Mouse (Mus musculus): ENCODE results near the gene Uba3. TPM values are rescaled to one million over a fixed set of nuclear protein-coding genes. Genes with fewer than 3 reads are reported as not detected.
A peak's percentile ranks its signal among the peaks of the same experiment; 100 is the strongest.

Gene Uba3
- 36.9 and 38.7 TPM in 2 replicates for polyA plus RNA-seq (2012; ENCODE audit: insufficient read depth, insufficient read length, missing spikeins)

- H3K27ac ChIP-seq (ENCODE audit: insufficient read depth, low read depth, low read length): peak within 1 kb of the TSS; percentile 60
- H3K4me3 ChIP-seq (ENCODE audit: insufficient read depth, low read length): peak within 1 kb of the TSS; percentile 73
- H3K4me1 ChIP-seq (ENCODE audit: control insufficient read depth, insufficient read depth, low read length): peaks cover 26% of the 10 kb centered on the region
- TF ChIP-seq CTCF (IDR thresholded peaks at IDR 0.05; ENCODE audit: low read depth, low read length) (no peak), POLR2A (IDR thresholded peaks at IDR 0.05; ENCODE audit: borderline replicate concordance, low read depth, low read length) (peak; percentile 84; the same call in 1 of the 2 replicates)
Measured at GRCm38 (mm10) chr6:97205439-97205885, at the start of gene Uba3. TSS of gene Uba3 (minus strand) at chr6:97205647.

GRCm38 (mm10) chr6:97252711-97253221 lies 47.3 kb upstream of the Uba3 start, which contains the start of gene Lmod3:
TSS of gene Lmod3 (minus strand) at chr6:97252759.
- Histone ChIP-seq H3K27ac (ENCODE audit: insufficient read depth, low read depth, low read length) (no peak within 1 kb of the TSS), H3K4me3 (ENCODE audit: insufficient read depth, low read length) (no peak within 1 kb of the TSS), H3K4me1 (ENCODE audit: control insufficient read depth, insufficient read depth, low read length) (peaks cover 9% of the 10 kb centered on the region)
- no peak for TF ChIP-seq CTCF (IDR thresholded peaks at IDR 0.05; ENCODE audit: low read depth, low read length)
- TF ChIP-seq POLR2A (IDR thresholded peaks at IDR 0.05; ENCODE audit: borderline replicate concordance, low read depth, low read length): no peak

- TF ChIP-seq CTCF (IDR thresholded peaks at IDR 0.05; ENCODE audit: low read depth, low read length) (no peak), POLR2A (IDR thresholded peaks at IDR 0.05; ENCODE audit: borderline replicate concordance, low read depth, low read length) (no peak)
- H3K27ac ChIP-seq (ENCODE audit: insufficient read depth, low read depth, low read length): no peak overlapping the region
- H3K4me1 ChIP-seq (ENCODE audit: control insufficient read depth, insufficient read depth, low read length): peaks cover 9% of the 10 kb centered on the region
- H3K4me3 ChIP-seq (ENCODE audit: insufficient read depth, low read length): no peak overlapping the region
Measured at GRCm38 (mm10) chr6:97252086-97252485, 46.6 kb upstream of the Uba3 start.

GRCm38 (mm10) chr6:97250966-97251365 lies 45.5 kb upstream of the Uba3 start:
- TF ChIP-seq CTCF (IDR thresholded peaks at IDR 0.05; ENCODE audit: low read depth, low read length) (no peak), POLR2A (IDR thresholded peaks at IDR 0.05; ENCODE audit: borderline replicate concordance, low read depth, low read length) (no peak)
- Histone ChIP-seq H3K4me1 (ENCODE audit: control insufficient read depth, insufficient read depth, low read length) (peaks cover 9% of the 10 kb centered on the region), H3K4me3 (ENCODE audit: insufficient read depth, low read length) (no peak overlapping the region), H3K27ac (ENCODE audit: insufficient read depth, low read depth, low read length) (no peak overlapping the region)

GRCm38 (mm10) chr6:97245200-97245599 lies 39.8 kb upstream of the Uba3 start:
- H3K4me3 ChIP-seq (ENCODE audit: insufficient read depth, low read length): no peak overlapping the region
- no peaks in the 10 kb centered on the region for H3K4me1 ChIP-seq (ENCODE audit: control insufficient read depth, insufficient read depth, low read length)
- TF ChIP-seq POLR2A (IDR thresholded peaks at IDR 0.05; ENCODE audit: borderline replicate concordance, low read depth, low read length) (no peak), CTCF (IDR thresholded peaks at IDR 0.05; ENCODE audit: low read depth, low read length) (no peak)
- no peak overlapping the region for H3K27ac ChIP-seq (ENCODE audit: insufficient read depth, low read depth, low read length)

- H3K4me1 ChIP-seq (ENCODE audit: control insufficient read depth, insufficient read depth, low read length): no peaks in the 10 kb centered on the region
- TF ChIP-seq POLR2A (IDR thresholded peaks at IDR 0.05; ENCODE audit: borderline replicate concordance, low read depth, low read length) (no peak), CTCF (IDR thresholded peaks at IDR 0.05; ENCODE audit: low read depth, low read length) (no peak)
- H3K27ac ChIP-seq (ENCODE audit: insufficient read depth, low read depth, low read length): no peak overlapping the region
- no peak overlapping the region for H3K4me3 ChIP-seq (ENCODE audit: insufficient read depth, low read length)
Measured at GRCm38 (mm10) chr6:97242522-97242921, 37.1 kb upstream of the Uba3 start.

GRCm38 (mm10) chr6:97240092-97240491 lies 34.6 kb upstream of the Uba3 start:
- Histone ChIP-seq H3K4me3 (ENCODE audit: insufficient read depth, low read length) (no peak overlapping the region), H3K27ac (ENCODE audit: insufficient read depth, low read depth, low read length) (no peak overlapping the region), H3K4me1 (ENCODE audit: control insufficient read depth, insufficient read depth, low read length) (peaks cover 3% of the 10 kb centered on the region; the same call in 1 of the 2 replicates)
- TF ChIP-seq POLR2A (IDR thresholded peaks at IDR 0.05; ENCODE audit: borderline replicate concordance, low read depth, low read length) (no peak), CTCF (IDR thresholded peaks at IDR 0.05; ENCODE audit: low read depth, low read length) (no peak)

- Histone ChIP-seq H3K27ac (ENCODE audit: insufficient read depth, low read depth, low read length) (no peak overlapping the region), H3K4me1 (ENCODE audit: control insufficient read depth, insufficient read depth, low read length) (peaks cover 10% of the 10 kb centered on the region), H3K4me3 (ENCODE audit: insufficient read depth, low read length) (no peak overlapping the region)
- no peak for TF ChIP-seq POLR2A (IDR thresholded peaks at IDR 0.05; ENCODE audit: borderline replicate concordance, low read depth, low read length)
- no peak for TF ChIP-seq CTCF (IDR thresholded peaks at IDR 0.05; ENCODE audit: low read depth, low read length)
Measured at GRCm38 (mm10) chr6:97239360-97239759, 33.9 kb upstream of the Uba3 start.

- Histone ChIP-seq H3K27ac (ENCODE audit: insufficient read depth, low read depth, low read length) (no peak overlapping the region), H3K4me3 (ENCODE audit: insufficient read depth, low read length) (no peak overlapping the region), H3K4me1 (ENCODE audit: control insufficient read depth, insufficient read depth, low read length) (peaks cover 14% of the 10 kb centered on the region)
- TF ChIP-seq CTCF (IDR thresholded peaks at IDR 0.05; ENCODE audit: low read depth, low read length) (no peak), POLR2A (IDR thresholded peaks at IDR 0.05; ENCODE audit: borderline replicate concordance, low read depth, low read length) (no peak)
Measured at GRCm38 (mm10) chr6:97236088-97236487, 30.6 kb upstream of the Uba3 start.

- Histone ChIP-seq H3K4me1 (ENCODE audit: control insufficient read depth, insufficient read depth, low read length) (peaks cover 14% of the 10 kb centered on the region), H3K4me3 (ENCODE audit: insufficient read depth, low read length) (no peak overlapping the region), H3K27ac (ENCODE audit: insufficient read depth, low read depth, low read length) (peak overlapping the region; percentile 14; the same call in 1 of the 2 replicates)
- TF ChIP-seq POLR2A (IDR thresholded peaks at IDR 0.05; ENCODE audit: borderline replicate concordance, low read depth, low read length): no peak
- no peak for TF ChIP-seq CTCF (IDR thresholded peaks at IDR 0.05; ENCODE audit: low read depth, low read length)
Measured at GRCm38 (mm10) chr6:97234911-97235668, 29.6 kb upstream of the Uba3 start.
